Comparison of ENCODE assay signal across 10 mouse cellular contexts in the genomic region with DNA sequence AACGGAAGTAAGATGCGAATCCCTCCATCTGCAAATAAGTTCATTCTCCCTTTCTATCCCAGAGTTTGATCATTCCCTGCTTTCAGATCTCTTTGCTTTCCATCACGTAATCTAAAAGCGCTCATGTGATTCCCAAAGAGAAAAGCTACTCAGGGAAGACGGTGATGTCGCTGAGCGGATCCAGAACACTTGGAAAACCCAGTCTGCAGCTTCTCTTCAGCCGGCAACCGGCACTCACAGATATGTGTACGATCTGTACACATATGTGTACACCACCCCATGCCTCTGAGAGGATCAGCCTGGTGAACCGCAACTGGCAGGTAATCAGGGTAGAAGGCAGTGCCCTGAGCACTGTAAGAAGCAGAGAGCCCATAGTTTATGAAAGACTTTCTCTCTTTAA. TPM values are rescaled to one million over a fixed set of nuclear protein-coding genes. Genes with fewer than 3 reads are reported as not detected.
DNase-seq lines count a peak whose midpoint lies in the region; ATAC-seq and TF ChIP-seq lines count a peak whose summit lies in the region.
"Had no signal": no experiment of that assay in that cellular context is flagged by ENCODE, and none has a peak within 500 bp of the region (broad histone marks: within the 10 kb centered on the region; RNA-seq: fewer than 3 reads in every experiment).

No protein-coding gene starts in this region.

- no peak for ATAC-seq in forebrain, embryonic 16.5 days
- no peak for ATAC-seq in lung, embryonic 16.5 days (ENCODE audit: low read depth)

- 92% methylated on average over 11 of the region's 11 CpGs for WGBS in forebrain, embryonic 10.5 days
- 84% methylated on average over 11 of the region's 11 CpGs for WGBS in forebrain, embryonic 16.5 days
- WGBS in lung, embryonic 16.5 days, result 65% methylated on average over 11 of the region's 11 CpGs
- WGBS in limb, embryonic 10.5 days, result 87% methylated on average over 11 of the region's 11 CpGs
- 61% methylated on average over 11 of the region's 11 CpGs for WGBS in small intestine, adult 2 months

- H3K4me1 ChIP-seq in forebrain, embryonic 10.5 days, result peaks cover 56% of the 10 kb centered on the region
- H3K4me1 ChIP-seq in forebrain, embryonic 16.5 days (replicated peaks; ENCODE audit: control insufficient read depth, insufficient read depth, low read length), result peaks cover 13% of the 10 kb centered on the region
- H3K4me1 ChIP-seq in lung, embryonic 16.5 days (replicated peaks; ENCODE audit: control insufficient read depth, insufficient read depth, low read length), result peaks cover 16% of the 10 kb centered on the region
- peaks cover 59% of the 10 kb centered on the region for H3K4me1 ChIP-seq in limb, embryonic 10.5 days
- H3K4me1 ChIP-seq in small intestine, adult 2 months (ENCODE audit: control insufficient read depth, insufficient read depth, insufficient read length, low read length), result peaks cover 22% of the 10 kb centered on the region

- no peaks in the 10 kb centered on the region for H3K9me3 ChIP-seq in forebrain, embryonic 10.5 days
- no peaks in the 10 kb centered on the region for H3K9me3 ChIP-seq in forebrain, embryonic 16.5 days (ENCODE audit: control insufficient read depth, low read length)
- no peaks in the 10 kb centered on the region for H3K9me3 ChIP-seq in lung, embryonic 16.5 days (ENCODE audit: control insufficient read depth, low read length)
- H3K9me3 ChIP-seq in limb, embryonic 10.5 days (replicated peaks), result no peaks in the 10 kb centered on the region

- no peak for TF ChIP-seq POLR2A in small intestine, adult 2 months (IDR thresholded peaks at IDR 0.05; ENCODE audit: low read depth, low read length)

- no peak for TF ChIP-seq CTCF in small intestine, adult 2 months (IDR thresholded peaks at IDR 0.05; ENCODE audit: extremely low read depth, insufficient read length, insufficient replicate concordance, low read depth, low read length)

- no peak overlapping the region for H3K4me2 ChIP-seq in forebrain, embryonic 16.5 days (ENCODE audit: low read length)
- peak overlapping the region; percentile 81 for H3K4me2 ChIP-seq in lung, embryonic 16.5 days (ENCODE audit: low read depth, low read length)

- H3K9ac ChIP-seq in forebrain, embryonic 16.5 days (replicated peaks; ENCODE audit: low read depth, low read length), result no peak overlapping the region
- peak overlapping the region; percentile 27; the same call in 1 of the 2 replicates for H3K9ac ChIP-seq in lung, embryonic 16.5 days (ENCODE audit: low read length)

- DNase-seq in forebrain, embryonic 10.5 days (ENCODE audit: extremely low spot score, low spot score), result no peak
- no peak for DNase-seq in lung, postnatal 4 days
- DNase-seq in limb, embryonic 10.5 days (ENCODE audit: low spot score), result no peak
- DNase-seq in frontal cortex, postnatal 14 days (ENCODE audit: low spot score in 2 of 2), result no peak
- no peak for DNase-seq in layer of hippocampus, postnatal 10 days (ENCODE audit: low spot score in 2 of 2)
- DNase-seq: cerebellum, postnatal 36 days had no signal

- H3K4me3 ChIP-seq in forebrain, embryonic 10.5 days, result peak overlapping the region; percentile 94
- H3K4me3 ChIP-seq in forebrain, embryonic 16.5 days (replicated peaks; ENCODE audit: low read length), result no peak overlapping the region
- peak overlapping the region; percentile 84 for H3K4me3 ChIP-seq in lung, embryonic 16.5 days (ENCODE audit: low read length)
- peak overlapping the region; percentile 96 for H3K4me3 ChIP-seq in limb, embryonic 10.5 days
- H3K4me3 ChIP-seq in small intestine, adult 2 months (ENCODE audit: low read depth, low read length), result peak overlapping the region; percentile 98

- peaks cover 16% of the 10 kb centered on the region for H3K27me3 ChIP-seq in forebrain, embryonic 10.5 days (ENCODE audit: poor library complexity, severe bottlenecking)
- H3K27me3 ChIP-seq in forebrain, embryonic 16.5 days (replicated peaks; ENCODE audit: control insufficient read depth, insufficient read depth, low read length), result peaks cover 4% of the 10 kb centered on the region; the same call in 1 of the 2 replicates
- no peaks in the 10 kb centered on the region for H3K27me3 ChIP-seq in lung, embryonic 16.5 days (ENCODE audit: control insufficient read depth, insufficient read depth, low read depth, low read length)
- no peaks in the 10 kb centered on the region for H3K27me3 ChIP-seq in limb, embryonic 10.5 days (ENCODE audit: low read depth, poor library complexity, severe bottlenecking)
- peaks cover 4% of the 10 kb centered on the region; the same call in 1 of the 2 replicates for H3K27me3 ChIP-seq in small intestine, adult 2 months (ENCODE audit: control insufficient read depth, insufficient read depth, low read length)

- H3K27ac ChIP-seq in forebrain, embryonic 10.5 days, result no peak overlapping the region
- no peak overlapping the region for H3K27ac ChIP-seq in forebrain, embryonic 16.5 days (ENCODE audit: low read length)
- no peak overlapping the region for H3K27ac ChIP-seq in lung, embryonic 16.5 days (ENCODE audit: low read length)
- peak overlapping the region; percentile 27; the same call in 1 of the 2 replicates for H3K27ac ChIP-seq in limb, embryonic 10.5 days
- 0 out of 2 replicates have a peak overlapping the region, but pooled peaks have one; percentile 12 for H3K27ac ChIP-seq in small intestine, adult 2 months (ENCODE audit: insufficient read depth, low read depth, low read length)

- H3K36me3 ChIP-seq in forebrain, embryonic 10.5 days (replicated peaks), result peaks cover 8% of the 10 kb centered on the region
- no peaks in the 10 kb centered on the region for H3K36me3 ChIP-seq in forebrain, embryonic 16.5 days (ENCODE audit: control insufficient read depth, insufficient read depth)
- no peaks in the 10 kb centered on the region for H3K36me3 ChIP-seq in lung, embryonic 16.5 days (ENCODE audit: control insufficient read depth, insufficient read depth, low read length)
- H3K36me3 ChIP-seq in limb, embryonic 10.5 days, result peaks cover 15% of the 10 kb centered on the region
- H3K36me3 ChIP-seq in small intestine, adult 2 months (ENCODE audit: control insufficient read depth, insufficient read depth, low read length), result no peaks in the 10 kb centered on the region

RNA-seq across cellular contexts. Expression of gene Wipf1, which starts 1.6 kb away (rescaled TPM):
- polyA plus RNA-seq in forebrain, embryonic 10.5 days (2016; fragmentation: Nextera tagmentation; extraction: Ambion mirVana), result 7.5 and 8.6 TPM in 2 replicates
- polyA plus RNA-seq in forebrain, embryonic 16.5 days (2015; fragmentation: Nextera tagmentation; extraction: Ambion mirVana), result 1.8 and 2.3 TPM in 2 replicates
- polyA plus RNA-seq in lung, embryonic 16.5 days (2015; fragmentation: Nextera tagmentation; extraction: Ambion mirVana), result 9.4 and 12.6 TPM in 2 replicates
- polyA plus RNA-seq in limb, embryonic 10.5 days (2016; fragmentation: Nextera tagmentation; extraction: Ambion mirVana), result 13.3 and 14.2 TPM in 2 replicates
- polyA plus RNA-seq in small intestine, adult 2 months (2012; rRNA removed), result 8.5 and 18.9 TPM in 2 replicates
- total RNA-seq in layer of hippocampus, postnatal 10 days (2021), result 10 to 100 TPM in 1 of 2 experiments, 1 to 10 TPM in 1; 9.7 to 10.8 TPM

RNA-seq across cellular contexts. Expression of gene Chrna1, which starts 52.2 kb away (rescaled TPM):
- polyA plus RNA-seq in forebrain, embryonic 10.5 days (2016; fragmentation: Nextera tagmentation; extraction: Ambion mirVana), result 0.76 and 1.1 TPM in 2 replicates
- polyA plus RNA-seq in forebrain, embryonic 16.5 days (2015; fragmentation: Nextera tagmentation; extraction: Ambion mirVana), result 0.09 and 0.10 TPM in 2 replicates
- 0.26 and 0.53 TPM in 2 replicates for polyA plus RNA-seq in lung, embryonic 16.5 days (2015; fragmentation: Nextera tagmentation; extraction: Ambion mirVana)
- 2.3 and 3.9 TPM in 2 replicates for polyA plus RNA-seq in limb, embryonic 10.5 days (2016; fragmentation: Nextera tagmentation; extraction: Ambion mirVana)
- polyA plus RNA-seq in small intestine, adult 2 months (2012; rRNA removed), result not detected in 2 replicates
- under 1 TPM; 0.18 to 0.39 TPM for total RNA-seq in layer of hippocampus, postnatal 10 days (2021)
- total RNA-seq: heart, postnatal 10 days had no signal

Comparison
In these comparisons a context has a peak if more than half of its experiments do, and no peak if none do; other contexts are left out.
1. H3K27ac ChIP-seq: peak in limb, embryonic 10.5 days (single experiment) and small intestine, adult 2 months (single experiment); none in forebrain, embryonic 10.5 days (single experiment), forebrain, embryonic 16.5 days (single experiment) and lung, embryonic 16.5 days (single experiment).